Mouse (Mus musculus): ENCODE data around the gene Zfp382. TPM values are rescaled to one million over a fixed set of nuclear protein-coding genes. Genes with fewer than 3 reads are reported as not detected.

Gene Zfp382
- polyA plus RNA-seq, 2 experiments: 0.32 to 0.66 TPM

- H3K9ac ChIP-seq (replicated peaks): peak within 1 kb of the TSS; percentile 75
- H3K4me2 ChIP-seq (ENCODE audit: low read depth): peak within 1 kb of the TSS; percentile 97
- no peaks in the 10 kb centered on the region for H3K27me3 ChIP-seq (ENCODE audit: control insufficient read depth, insufficient read depth, low read length)
- TF ChIP-seq EP300 (IDR thresholded peaks at IDR 0.05; ENCODE audit: low read depth) (peak; percentile 76), CTCF (IDR thresholded peaks at IDR 0.05; ENCODE audit: low read depth) (no peak)
- DNase-seq (ENCODE audit: low read depth in 3 of 3, low spot score in 3 of 3) (peak; percentile 96 to 99 (median 97)), ATAC-seq (ENCODE audit: insufficient read depth) (peak; percentile 91)
- no peaks in the 10 kb centered on the region for H3K36me3 ChIP-seq (replicated peaks; ENCODE audit: control insufficient read depth, insufficient read depth, low read depth)
- no peaks in the 10 kb centered on the region for H3K9me3 ChIP-seq (ENCODE audit: control insufficient read depth, low read length)
- under 1% methylated on average over 40 of the region's 40 CpGs for WGBS (ENCODE audit: insufficient replicate concordance)
- peaks cover 12 to 16% of the 10 kb centered on the region in 2 experiments for H3K4me1 ChIP-seq (replicated peaks; ENCODE audit: control insufficient read depth in 2 of 2, insufficient read depth in 2 of 2, low read length in 1 of 2)
- peak within 1 kb of the TSS; percentile 58 to 70 for H3K4me3 ChIP-seq (ENCODE audit: insufficient read depth in 1 of 2, low read depth in 2 of 2, low read length in 2 of 2)
- peak within 1 kb of the TSS; percentile 70 for H3K27ac ChIP-seq
These were observed 31.4 kb upstream of the Zfp382 start, which contains the start of the genes Gm26920 and Zfp566 for GRCm38 (mm10) chr7:30090092-30090969. Gene Gm26920, minus strand, starts transcription at chr7:30090410. Gene Zfp566, minus strand, starts transcription at chr7:30090527.

DNA sequence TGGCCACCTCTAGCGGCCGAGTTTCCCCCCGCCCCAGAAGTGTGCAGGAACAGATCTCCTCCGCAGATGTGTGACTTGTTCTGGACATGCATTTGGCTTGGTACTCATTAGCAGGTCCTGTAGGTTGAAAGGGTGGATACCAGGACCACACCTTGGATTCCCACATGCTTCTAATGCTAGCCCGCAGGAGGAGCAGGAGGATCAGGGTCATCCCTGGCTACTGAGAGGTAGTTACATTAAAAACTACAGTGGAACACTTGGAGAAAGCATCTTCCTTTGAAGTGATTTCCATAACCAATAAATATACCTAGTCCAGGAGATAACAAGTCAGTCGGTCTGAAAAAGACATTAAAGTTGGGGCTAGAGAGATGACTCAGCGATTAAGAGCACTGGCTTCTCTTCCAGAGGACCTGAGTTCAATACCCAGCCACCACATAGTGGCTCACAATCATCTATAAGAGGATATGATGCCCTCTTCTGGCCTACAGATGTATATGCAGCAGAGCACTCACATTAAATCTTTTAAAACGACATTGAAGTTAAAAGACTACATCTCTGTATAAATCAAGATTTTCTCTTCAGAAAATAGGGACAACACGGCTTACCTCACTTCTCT lies 30.7 kb upstream of the Zfp382 start:
- DNase-seq (ENCODE audit: low read depth in 3 of 3, low spot score in 3 of 3) (peak in 1 of 3 experiments; percentile 60), ATAC-seq (ENCODE audit: insufficient read depth) (no peak)
- peak overlapping the region; percentile 70 for H3K27ac ChIP-seq
- 6% methylated on average over 9 of the region's 9 CpGs for WGBS (ENCODE audit: insufficient replicate concordance)
- no peaks in the 10 kb centered on the region for H3K27me3 ChIP-seq (ENCODE audit: control insufficient read depth, insufficient read depth, low read length)
- H3K36me3 ChIP-seq (replicated peaks; ENCODE audit: control insufficient read depth, insufficient read depth, low read depth): no peaks in the 10 kb centered on the region
- peak; percentile 60 for TF ChIP-seq CTCF (IDR thresholded peaks at IDR 0.05; ENCODE audit: low read depth)
- TF ChIP-seq EP300 (IDR thresholded peaks at IDR 0.05; ENCODE audit: low read depth): no peak
- H3K4me2 ChIP-seq (ENCODE audit: low read depth): peak overlapping the region; percentile 97
- peak overlapping the region; percentile 58 to 70 for H3K4me3 ChIP-seq (ENCODE audit: insufficient read depth in 1 of 2, low read depth in 2 of 2, low read length in 2 of 2)
- H3K4me1 ChIP-seq (replicated peaks; ENCODE audit: control insufficient read depth in 2 of 2, insufficient read depth in 2 of 2, low read length in 1 of 2): peaks cover 17 to 20% of the 10 kb centered on the region in 2 experiments
- H3K9me3 ChIP-seq (ENCODE audit: control insufficient read depth, low read length): no peaks in the 10 kb centered on the region
- peak overlapping the region; percentile 53 for H3K9ac ChIP-seq (replicated peaks)

- Histone ChIP-seq H3K9ac (replicated peaks) (no peak overlapping the region), H3K9me3 (ENCODE audit: control insufficient read depth, low read length) (no peaks in the 10 kb centered on the region), H3K4me2 (ENCODE audit: low read depth) (no peak overlapping the region), H3K4me1 (replicated peaks; ENCODE audit: control insufficient read depth in 2 of 2, insufficient read depth in 2 of 2, low read length in 1 of 2) (peaks cover 17 to 23% of the 10 kb centered on the region in 2 experiments), H3K4me3 (ENCODE audit: insufficient read depth in 1 of 2, low read depth in 2 of 2, low read length in 2 of 2) (no peak overlapping the region), H3K27me3 (ENCODE audit: control insufficient read depth, insufficient read depth, low read length) (no peaks in the 10 kb centered on the region), H3K27ac (no peak overlapping the region), H3K36me3 (replicated peaks; ENCODE audit: control insufficient read depth, insufficient read depth, low read depth) (no peaks in the 10 kb centered on the region)
- ATAC-seq (ENCODE audit: insufficient read depth) (no peak), DNase-seq (ENCODE audit: low read depth in 3 of 3, low spot score in 3 of 3) (no peak)
- WGBS (ENCODE audit: insufficient replicate concordance): 62% methylated on average over 9 of the region's 9 CpGs
- TF ChIP-seq CTCF (IDR thresholded peaks at IDR 0.05; ENCODE audit: low read depth) (no peak), EP300 (IDR thresholded peaks at IDR 0.05; ENCODE audit: low read depth) (no peak)
These were observed 29.1 kb upstream of the Zfp382 start for GRCm38 (mm10) chr7:30092666-30093065.

GRCm38 (mm10) chr7:30093918-30094415 lies 27.8 kb upstream of the Zfp382 start:
- H3K27ac ChIP-seq: no peak overlapping the region
- WGBS (ENCODE audit: insufficient replicate concordance): 67% methylated on average over 6 of the region's 6 CpGs

More at GRCm38 (mm10) chr7:30093918-30094415, 27.8 kb upstream of the Zfp382 start:
- ATAC-seq (ENCODE audit: insufficient read depth) (no peak), DNase-seq (ENCODE audit: low read depth in 3 of 3, low spot score in 3 of 3) (no peak)
- Histone ChIP-seq H3K4me1 (replicated peaks; ENCODE audit: control insufficient read depth in 2 of 2, insufficient read depth in 2 of 2, low read length in 1 of 2) (peaks cover 17 to 22% of the 10 kb centered on the region in 2 experiments), H3K9ac (replicated peaks) (0 out of 2 replicates have a peak overlapping the region, but pooled peaks have one; percentile 9), H3K4me2 (ENCODE audit: low read depth) (peak overlapping the region; percentile 87), H3K36me3 (replicated peaks; ENCODE audit: control insufficient read depth, insufficient read depth, low read depth) (no peaks in the 10 kb centered on the region), H3K27me3 (ENCODE audit: control insufficient read depth, insufficient read depth, low read length) (no peaks in the 10 kb centered on the region), H3K9me3 (ENCODE audit: control insufficient read depth, low read length) (no peaks in the 10 kb centered on the region), H3K4me3 (ENCODE audit: insufficient read depth in 1 of 2, low read depth in 2 of 2, low read length in 2 of 2) (peak overlapping the region; percentile 75 to 95)
- TF ChIP-seq EP300 (IDR thresholded peaks at IDR 0.05; ENCODE audit: low read depth) (no peak), CTCF (IDR thresholded peaks at IDR 0.05; ENCODE audit: low read depth) (no peak)
